ENCODE assay signal across 22 mouse cellular contexts in genomic region chr14:74267086-74267485, GRCm38 (mm10).
A peak's percentile ranks its signal among the peaks of the same experiment; 100 is the strongest.
DNase-seq lines count a peak whose midpoint lies in the region; ATAC-seq and TF ChIP-seq lines count a peak whose summit lies in the region.
"Had no signal": no experiment of that assay in that cellular context is flagged by ENCODE, and none has a peak within 500 bp of the region (broad histone marks: within the 10 kb centered on the region; RNA-seq: fewer than 3 reads in every experiment).

No protein-coding gene starts in this region.

- H3K27me3 ChIP-seq in CH12.LX (replicated peaks) = no peaks in the 10 kb centered on the region
- H3K27me3 ChIP-seq in kidney, embryonic 15.5 days = no peaks in the 10 kb centered on the region
- H3K27me3 ChIP-seq: hindbrain, embryonic 12.5 days; hindbrain, embryonic 15.5 days had no signal

- no peak overlapping the region for H3K4me3 ChIP-seq in CH12.LX (replicated peaks in 1 of 3; ENCODE audit: low read depth in 2 of 3, low read length in 2 of 3, poor library complexity in 1 of 3)
- no peak overlapping the region for H3K4me3 ChIP-seq in embryonic fibroblast, embryonic 13.5 days (ENCODE audit: insufficient read depth, low read length)
- no peak overlapping the region for H3K4me3 ChIP-seq in kidney, embryonic 15.5 days (replicated peaks)
- H3K4me3 ChIP-seq: gastrocnemius, adult 2 months; hindbrain, embryonic 12.5 days; hindbrain, embryonic 15.5 days had no signal

- no peak for TF ChIP-seq POLR2A in CH12.LX (IDR thresholded peaks at IDR 0.05; ENCODE audit: low read depth, low read length)
- TF ChIP-seq POLR2A in embryonic fibroblast, embryonic 13.5 days (IDR thresholded peaks at IDR 0.05; ENCODE audit: low read depth, low read length) = no peak

- H3K79me2 ChIP-seq in CH12.LX (replicated peaks; ENCODE audit: control insufficient read depth, extremely low read depth, insufficient read depth, poor library complexity, severe bottlenecking) = no peaks in the 10 kb centered on the region

- TF ChIP-seq RAD21 in CH12.LX (IDR thresholded peaks at IDR 0.05; ENCODE audit: low read depth, low read length) = no peak

- TF ChIP-seq EP300 in CH12.LX (IDR thresholded peaks at IDR 0.05; ENCODE audit: low read length) = no peak

- no peak overlapping the region for H3K9ac ChIP-seq in CH12.LX (ENCODE audit: insufficient read depth, low read depth)
- no peak overlapping the region for H3K9ac ChIP-seq in kidney, embryonic 15.5 days
- H3K9ac ChIP-seq: forebrain, postnatal 0 days; hindbrain, embryonic 12.5 days; hindbrain, embryonic 15.5 days had no signal

- H3K36me3 ChIP-seq in CH12.LX (replicated peaks in 1 of 2; ENCODE audit: control insufficient read depth in 1 of 2, insufficient read depth in 1 of 2, low read length in 1 of 2) = no peaks in the 10 kb centered on the region
- H3K36me3 ChIP-seq in kidney, embryonic 15.5 days = no peaks in the 10 kb centered on the region
- H3K36me3 ChIP-seq: hindbrain, embryonic 12.5 days; hindbrain, embryonic 15.5 days had no signal

- DNase-seq in 3T3-L1 (ENCODE audit: low read depth, low spot score) (peak; percentile 29), CH12.LX (ENCODE audit: extremely low read depth) (peak; percentile 58)
- no peak for DNase-seq in retina, embryonic 14.5 days (ENCODE audit: low spot score)
- no peak for DNase-seq in adrenal gland, adult 8-10 months
- DNase-seq: adrenal gland, adult 2 months; adrenal gland, postnatal 36 days; B cell, adult 2 months; cerebellum, adult 18-20 months; cerebellum, adult 9-10 months; cerebellum, postnatal 14 days; forebrain, postnatal 0 days; gastrocnemius, adult 2 months; gastrocnemius, postnatal 14 days; heart, adult 11 months; kidney, adult 11 months had no signal

- peaks cover 0 to 16% of the 10 kb centered on the region in 2 experiments; a peak in 2 of 4 replicates for H3K4me1 ChIP-seq in CH12.LX (ENCODE audit: control insufficient read depth in 1 of 2, insufficient read depth in 2 of 2)
- H3K4me1 ChIP-seq in embryonic fibroblast, embryonic 13.5 days (ENCODE audit: control insufficient read depth, insufficient read depth, low read length) = no peaks in the 10 kb centered on the region; the same call in 1 of the 2 replicates
- no peaks in the 10 kb centered on the region for H3K4me1 ChIP-seq in kidney, embryonic 15.5 days
- H3K4me1 ChIP-seq: hindbrain, embryonic 12.5 days; hindbrain, embryonic 15.5 days had no signal

- H3K9me3 ChIP-seq in CH12.LX (replicated peaks; ENCODE audit: low read length) = no peaks in the 10 kb centered on the region
- no peaks in the 10 kb centered on the region for H3K9me3 ChIP-seq in kidney, embryonic 15.5 days (replicated peaks)
- H3K9me3 ChIP-seq: hindbrain, embryonic 12.5 days; hindbrain, embryonic 15.5 days had no signal

- dilution Hi-C loops in CH12.LX (cut with MboI; ENCODE audit: extremely low pct_ligation_motif_present, extremely low pct_unique_long_range_greater_than_20kb, low sequenced_read_pairs) = no loop called here

- no peak for TF ChIP-seq CTCF in CH12.LX (conservative IDR thresholded peaks at IDR 0.05 in 1 of 2, IDR thresholded peaks at IDR 0.05 in 1 of 2; ENCODE audit: low read depth in 2 of 2, low read length in 2 of 2)
- TF ChIP-seq CTCF in embryonic fibroblast, embryonic 13.5 days (IDR thresholded peaks at IDR 0.05; ENCODE audit: borderline replicate concordance, insufficient read depth, low read length) = no peak

- no peak overlapping the region for H3K4me2 ChIP-seq in CH12.LX (ENCODE audit: insufficient read depth, low read depth, poor library complexity, severe bottlenecking)
- no peak overlapping the region for H3K4me2 ChIP-seq in kidney, embryonic 15.5 days
- H3K4me2 ChIP-seq: heart, embryonic 11.5 days; hindbrain, embryonic 12.5 days; hindbrain, embryonic 15.5 days had no signal

- ATAC-seq in kidney, embryonic 15.5 days (replicated peaks; ENCODE audit: low FRiP score) = no peak
- ATAC-seq: CD4-positive, CD25-positive, alpha-beta regulatory T cell, adult 4 months; forebrain, embryonic 14.5 days; forebrain, postnatal 0 days had no signal

- H3K27ac ChIP-seq in CH12.LX (ENCODE audit: insufficient read depth, low read depth) = no peak overlapping the region
- peak overlapping the region; percentile 47; the same call in 1 of the 2 replicates for H3K27ac ChIP-seq in embryonic fibroblast, embryonic 13.5 days (ENCODE audit: insufficient read depth, low read length)
- no peak overlapping the region for H3K27ac ChIP-seq in kidney, embryonic 15.5 days
- H3K27ac ChIP-seq: gastrocnemius, adult 2 months; hindbrain, embryonic 12.5 days; hindbrain, embryonic 15.5 days had no signal

- in situ Hi-C loops in CH12.LX (cut with MboI; ENCODE audit: low pct_ligation_motif_present, low pct_unique_long_range_greater_than_20kb, low sequenced_read_pairs) = no loop called here

- 71% methylated on average over 1 of the region's 1 CpGs for WGBS in kidney, embryonic 15.5 days

TF ChIP-seq in CH12.LX, 34 proteins besides CTCF, POLR2A, EP300 and RAD21:
- no peak for TF ChIP-seq JUN (IDR thresholded peaks at IDR 0.05; ENCODE audit: insufficient read depth, low read depth, low read length)

Comparison
In these comparisons a context has a peak if more than half of its experiments do, and no peak if none do; other contexts are left out.
1. DNase-seq: peak in 3T3-L1 (single experiment) and CH12.LX (single experiment); none in retina, embryonic 14.5 days (single experiment) and adrenal gland, adult 8-10 months (single experiment).